Mouse (Mus musculus) inflammation-experienced regulatory T-cells, adult 6 months (primary cell): ENCODE data around the gene Eif4a1. TPM values are rescaled to one million over a fixed set of nuclear protein-coding genes. Genes with fewer than 3 reads are reported as not detected.

Experiments used
- ATAC-seq: one replicate; pipeline ENCODE4 v1.8.0; 2017
- polyA plus RNA-seq, 3 experiments: library from polyadenylated mRNA; unstranded; fragments of 100-300 nt; shearing (Covaris generic); gene quantifications; one replicate each; pipeline ENCODE4 v1.2.1; 2017

The Eif4a1 gene
- polyA plus RNA-seq, 3 experiments from 2014 or later: 156 to 375 (median 178) TPM

- ATAC-seq: no peak
These were observed 26.4 kb upstream of the Eif4a1 start for GRCm38 (mm10) chr11:69698574-69698973.

- ATAC-seq: no peak
These were observed 25.2 kb upstream of the Eif4a1 start for GRCm38 (mm10) chr11:69697396-69697795.

- ATAC-seq: no peak
These were observed 23.3 kb upstream of the Eif4a1 start, which contains the start of the genes Tnfsf12 and Tnfsfm13 for GRCm38 (mm10) chr11:69695361-69696181. Gene Tnfsf12, minus strand, starts transcription at chr11:69695849. Gene Tnfsfm13, minus strand, starts transcription at chr11:69696098.

- ATAC-seq: no peak
These were observed 22.8 kb upstream of the Eif4a1 start for GRCm38 (mm10) chr11:69695046-69695360.

- no peak for ATAC-seq
These were observed 21.3 kb upstream of the Eif4a1 start for GRCm38 (mm10) chr11:69693421-69693965.

- ATAC-seq: no peak
These were observed 20.6 kb upstream of the Eif4a1 start for GRCm38 (mm10) chr11:69692863-69693262.

GRCm38 (mm10) chr11:69692196-69692811 is 20.1 kb upstream of the Eif4a1 start:
- no peak for ATAC-seq

- ATAC-seq: no peak
These were observed 17.7 kb upstream of the Eif4a1 start for GRCm38 (mm10) chr11:69689891-69690290.

- ATAC-seq: no peak
These were observed 14.8 kb upstream of the Eif4a1 start for GRCm38 (mm10) chr11:69687061-69687460.

GRCm38 (mm10) chr11:69686377-69686776 is 14.2 kb upstream of the Eif4a1 start:
- ATAC-seq: no peak

GRCm38 (mm10) chr11:69685526-69686148 is 13.4 kb upstream of the Eif4a1 start, which contains the start of gene Tnfsf13:
Gene Tnfsf13, minus strand, starts transcription at chr11:69685784.
- no peak for ATAC-seq

- no peak for ATAC-seq
These were observed 12.7 kb upstream of the Eif4a1 start for GRCm38 (mm10) chr11:69684936-69685335.

- no peak for ATAC-seq
These were observed 12.0 kb upstream of the Eif4a1 start for GRCm38 (mm10) chr11:69684128-69684745.

GRCm38 (mm10) chr11:69683576-69683975 is 11.4 kb upstream of the Eif4a1 start:
- no peak for ATAC-seq

- ATAC-seq: no peak
These were observed 10.8 kb upstream of the Eif4a1 start for GRCm38 (mm10) chr11:69682840-69683533.

GRCm38 (mm10) chr11:69682209-69682839 is 10.1 kb upstream of the Eif4a1 start:
- ATAC-seq: peak; percentile 2

- peak; percentile 95 for ATAC-seq
These were observed 9.3 kb upstream of the Eif4a1 start, which contains the start of gene Senp3 for GRCm38 (mm10) chr11:69681314-69682208. Gene Senp3, minus strand, starts transcription at chr11:69682084.

- no peak for ATAC-seq
These were observed 8.1 kb upstream of the Eif4a1 start for GRCm38 (mm10) chr11:69680136-69680855.

GRCm38 (mm10) chr11:69679144-69679543 is 6.9 kb upstream of the Eif4a1 start:
- no peak for ATAC-seq

GRCm38 (mm10) chr11:69671726-69672124 is 498 bp downstream of the Eif4a1 start:
- no peak for ATAC-seq
